Mouse (Mus musculus) spleen, adult 2 months (tissue): ENCODE data around the gene Per1. TPM values are rescaled to one million over a fixed set of nuclear protein-coding genes. Genes with fewer than 3 reads are reported as not detected.

Experiments used
- DNase-seq, 2 experiments: peaks; one replicate each; pipeline versions ENCODE4 v3.0.0 to v3.0.0-alpha.2; 2012 to 2021; ENCODE audit warnings: low spot score in 2 of 2, low read depth in 1 of 2
- H3K27ac ChIP-seq: fragments of 200-500 bp; 2 replicates; pipeline ENCODE4 v1.5.1; 2012; ENCODE audit warnings: low read length, inconsistent platforms; ENCODE audit not compliant: insufficient read depth
- H3K27me3 ChIP-seq: fragments of 200-500 bp; 2 replicates; pipeline ENCODE4 v1.6.1; 2012; ENCODE audit warnings: mild to moderate bottlenecking, moderate library complexity, low read length, inconsistent platforms; ENCODE audit not compliant: control insufficient read depth, insufficient read depth
- H3K36me3 ChIP-seq: fragments of 200-500 bp; 2 replicates; pipeline ENCODE4 v1.6.1; 2012; ENCODE audit warnings: mild to moderate bottlenecking, low read length, inconsistent platforms; ENCODE audit not compliant: control insufficient read depth, insufficient read depth
- H3K4me1 ChIP-seq: fragments of 200-500 bp; 2 replicates; pipeline ENCODE4 v1.6.1; 2011; ENCODE audit warnings: inconsistent platforms; ENCODE audit not compliant: control insufficient read depth, insufficient read depth, insufficient read length
- H3K4me3 ChIP-seq: fragments of 200-500 bp; 2 replicates; pipeline ENCODE4 v1.5.1; 2011; ENCODE audit warnings: mild to moderate bottlenecking, inconsistent platforms; ENCODE audit not compliant: insufficient read depth, insufficient read length; ENCODE audit errors: extremely low read depth
- CTCF ChIP-seq: fragments of 200-500 bp; IDR thresholded peaks from 2 replicates; pipeline ENCODE4 v1.5.1; 2011; ENCODE audit warnings: mild to moderate bottlenecking, inconsistent platforms; ENCODE audit not compliant: insufficient read depth, insufficient read length, insufficient replicate concordance; ENCODE audit errors: extremely low read depth
- POLR2A ChIP-seq: fragments of 200-500 bp; IDR thresholded peaks from 2 replicates; pipeline ENCODE4 v1.6.1; 2011; ENCODE audit warnings: low read depth, low read length, inconsistent platforms
- WGBS: fragments of 180-500 bp; shearing (Covaris S2); methylation state at CpG from one replicate; pipeline ENCODE4 v1.1.7; 2018; 5-methylcytosine and 5-hydroxymethylcytosine counted together
- polyA plus RNA-seq: library from polyadenylated mRNA; depleted of rRNA; stranded (reverse); fragments of >200 nt; gene quantifications from 2 replicates; pipeline ENCODE4 v1.2.3, GENCODE M21; 2012

The Per1 gene
- polyA plus RNA-seq, 1 experiment = 23.3 TPM

DNA sequence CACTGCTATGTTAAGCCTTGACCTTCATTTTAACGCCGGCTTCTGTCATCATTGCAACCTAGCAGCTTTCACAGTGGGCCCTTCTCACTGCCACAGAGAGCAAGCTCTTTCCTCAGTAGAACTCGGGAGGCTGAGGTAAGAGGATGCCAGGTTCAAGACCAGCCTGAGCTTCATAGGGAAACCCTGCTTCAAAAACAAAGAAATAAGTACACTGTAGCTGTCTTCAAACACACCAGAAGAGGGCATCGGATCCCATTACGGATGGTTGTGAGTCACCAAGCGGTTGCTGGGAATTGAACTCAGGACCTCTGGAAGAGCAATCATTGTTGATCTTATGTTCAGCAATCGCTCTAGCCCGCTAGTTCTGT lies 14.2 kb upstream of the Per1 start:
- Histone ChIP-seq H3K27me3 (no peaks in the 10 kb centered on the region), H3K4me3 (no peak overlapping the region), H3K4me1 (peaks cover 9% of the 10 kb centered on the region; the same call in 1 of the 2 replicates), H3K36me3 (no peaks in the 10 kb centered on the region), H3K27ac (no peak overlapping the region)
- DNase-seq = no peak
- TF ChIP-seq CTCF = no peak
- TF ChIP-seq POLR2A = no peak
- 92% methylated on average over 8 of the region's 8 CpGs for WGBS

DNA sequence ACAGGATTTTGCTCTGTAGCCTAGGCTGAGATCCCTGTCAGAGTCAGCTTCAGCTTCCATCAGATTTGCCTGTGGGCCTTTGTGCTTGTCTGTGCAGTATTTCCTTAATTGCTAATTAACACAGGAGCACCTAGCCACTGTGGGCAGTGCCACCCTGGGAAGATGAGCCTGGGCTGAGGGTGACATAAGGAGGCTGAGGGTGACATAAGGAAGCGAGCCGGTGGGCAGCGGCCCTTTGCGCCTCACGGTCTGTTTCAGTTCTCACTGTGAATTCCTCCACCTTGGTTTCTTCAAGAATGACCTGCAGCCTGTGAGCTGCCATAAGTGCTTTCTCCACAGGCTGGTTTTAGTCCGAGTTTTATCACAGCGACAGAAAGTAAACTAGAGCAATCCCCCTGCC lies 13.4 kb upstream of the Per1 start:
- H3K4me1 ChIP-seq = peaks cover 9% of the 10 kb centered on the region; the same call in 1 of the 2 replicates
- WGBS = 65% methylated on average over 7 of the region's 7 CpGs
- DNase-seq = no peak
- TF ChIP-seq POLR2A (no peak), CTCF (no peak)
- no peak overlapping the region for H3K4me3 ChIP-seq
- H3K27me3 ChIP-seq = no peaks in the 10 kb centered on the region
- no peak overlapping the region for H3K27ac ChIP-seq
- H3K36me3 ChIP-seq = no peaks in the 10 kb centered on the region

DNA sequence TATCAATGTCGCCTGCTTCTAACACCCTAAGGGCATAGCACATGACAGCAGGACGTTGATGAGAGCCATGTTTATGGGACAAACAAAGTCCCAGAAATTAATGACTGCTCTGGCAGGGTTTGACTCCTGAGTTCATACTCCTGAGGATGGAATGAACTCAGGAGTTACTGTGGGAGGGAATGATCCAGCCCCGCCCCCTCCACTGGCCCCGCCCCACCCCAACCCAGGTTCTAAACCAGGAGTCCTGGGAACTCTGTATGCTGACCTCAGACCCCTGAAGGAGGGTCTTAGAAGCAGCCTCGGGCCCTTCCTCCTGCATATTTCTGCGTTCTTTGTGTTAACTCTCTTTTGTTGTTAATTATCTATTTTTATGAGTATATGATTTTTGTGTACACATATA lies 9.4 kb upstream of the Per1 start:
- Histone ChIP-seq H3K4me1 (peaks cover 11% of the 10 kb centered on the region; the same call in 1 of the 2 replicates), H3K36me3 (peaks cover 8% of the 10 kb centered on the region), H3K4me3 (no peak overlapping the region), H3K27ac (no peak overlapping the region), H3K27me3 (no peaks in the 10 kb centered on the region)
- no peak for DNase-seq
- whole genome bisulfite sequencing = 74% methylated on average over 6 of the region's 6 CpGs
- TF ChIP-seq POLR2A (no peak), CTCF (no peak)

- TF ChIP-seq CTCF (no peak), POLR2A (no peak)
- peaks cover 11% of the 10 kb centered on the region; the same call in 1 of the 2 replicates for H3K4me1 ChIP-seq
- H3K27ac ChIP-seq = no peak overlapping the region
- no peak overlapping the region for H3K4me3 ChIP-seq
- peaks cover 8% of the 10 kb centered on the region for H3K36me3 ChIP-seq
- no peak for DNase-seq
- H3K27me3 ChIP-seq = no peaks in the 10 kb centered on the region
- WGBS = 82% methylated on average over 6 of the region's 6 CpGs
Observed at GRCm38 (mm10) chr11:69086390-69086789, 8.6 kb upstream of the Per1 start.

DNA sequence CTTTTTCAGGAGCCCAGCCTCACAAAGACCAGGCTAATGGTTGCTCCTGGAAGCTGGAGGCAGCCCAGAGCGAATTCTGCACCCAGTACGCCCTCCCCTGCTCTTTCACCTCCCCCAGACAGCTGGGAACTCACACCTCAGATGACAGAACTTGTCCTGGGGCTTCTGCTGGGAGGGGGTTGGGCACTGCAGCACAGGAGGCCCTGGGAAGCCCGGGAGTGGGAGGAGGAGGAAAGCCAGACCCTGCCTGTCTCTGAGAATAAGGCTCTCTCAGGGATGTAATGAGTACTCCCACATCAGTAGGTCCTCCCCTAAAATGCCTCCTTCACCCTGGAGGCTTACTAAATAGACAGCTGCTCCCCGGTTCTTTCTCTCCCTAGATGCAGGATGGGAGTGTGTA lies 7.9 kb upstream of the Per1 start:
- no peak overlapping the region for H3K27ac ChIP-seq
- peaks cover 8% of the 10 kb centered on the region for H3K36me3 ChIP-seq
- WGBS = 71% methylated on average over 4 of the region's 4 CpGs
- H3K4me1 ChIP-seq = peaks cover 11% of the 10 kb centered on the region; the same call in 1 of the 2 replicates
- no peak for DNase-seq
- no peak overlapping the region for H3K4me3 ChIP-seq
- TF ChIP-seq CTCF (no peak), POLR2A (no peak)
- H3K27me3 ChIP-seq = no peaks in the 10 kb centered on the region

GRCm38 (mm10) chr11:69087597-69087996 lies 7.4 kb upstream of the Per1 start:
- TF ChIP-seq CTCF = no peak
- no peak for TF ChIP-seq POLR2A
- no peak overlapping the region for H3K27ac ChIP-seq
- no peak for DNase-seq
- WGBS = 73% methylated on average over 2 of the region's 2 CpGs
- H3K27me3 ChIP-seq = no peaks in the 10 kb centered on the region
- H3K4me1 ChIP-seq = peaks cover 11% of the 10 kb centered on the region; the same call in 1 of the 2 replicates
- no peak overlapping the region for H3K4me3 ChIP-seq
- peaks cover 8% of the 10 kb centered on the region for H3K36me3 ChIP-seq

DNA sequence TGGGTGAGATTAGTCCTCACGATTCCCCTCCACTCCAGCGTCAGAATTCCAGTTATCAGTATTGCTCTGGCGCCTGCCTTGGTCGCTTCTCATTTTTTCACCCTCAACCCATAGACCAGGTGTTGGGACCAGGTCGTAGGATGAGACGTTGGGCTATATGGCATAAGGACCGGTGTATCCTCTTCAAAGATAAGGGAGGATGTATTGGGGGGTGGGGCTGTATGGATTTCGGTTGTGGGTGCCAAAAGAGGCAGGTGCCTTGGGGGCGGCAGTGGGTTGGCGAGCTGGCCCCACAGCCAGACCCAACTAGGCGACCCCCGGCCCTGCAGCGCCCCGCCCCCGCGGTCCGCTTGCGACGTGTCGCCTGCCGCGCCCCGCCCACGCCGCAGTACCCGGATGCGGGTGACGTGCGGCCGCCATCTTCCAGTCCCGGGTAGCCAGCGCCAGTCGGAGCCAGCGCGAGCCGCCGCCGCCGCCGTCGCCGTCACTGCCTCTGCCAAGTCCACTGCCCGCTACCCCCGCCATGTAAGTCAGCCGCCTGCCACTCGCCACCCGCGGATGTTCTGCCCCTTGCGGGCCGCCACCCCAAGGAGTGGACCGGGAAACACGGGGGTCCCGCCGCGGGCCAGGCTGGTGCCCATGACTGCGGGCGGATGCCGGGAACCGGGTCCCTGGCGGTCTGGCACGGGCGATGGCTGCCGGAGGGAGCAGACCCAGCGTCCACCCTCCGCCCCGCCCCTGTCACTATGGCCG lies 6.7 kb upstream of the Per1 start, which contains the start of gene Vamp2:
Gene Vamp2 (plus strand): TSS at position 388 of the 753 bp plus-strand sequence.
- Histone ChIP-seq H3K36me3 (peaks cover 8% of the 10 kb centered on the region), H3K27me3 (no peaks in the 10 kb centered on the region), H3K4me1 (peaks cover 11% of the 10 kb centered on the region; the same call in 1 of the 2 replicates), H3K27ac (peak within 1 kb of the TSS; percentile 95), H3K4me3 (peak within 1 kb of the TSS; percentile 72)
- TF ChIP-seq CTCF (no peak), POLR2A (peak; percentile 60)
- peak; percentile 65 to 86 for DNase-seq
- under 1% methylated on average over 61 of the region's 67 CpGs for WGBS
